Mouse (Mus musculus) liver, embryonic 14.5 days (tissue): Measurements from ENCODE around the gene Cd300ld3.

ENCODE experiments used
- CTCF ChIP-seq: IDR thresholded peaks from 2 replicates; pipeline ENCODE4 v1.5.1; 2016; ENCODE audit warnings: antibody characterized with exemption, low read depth, control low read depth
- EP300 ChIP-seq: IDR thresholded peaks from 2 replicates; pipeline ENCODE4 v1.6.1; 2016; ENCODE audit warnings: antibody characterized with exemption, low read depth

- TF ChIP-seq CTCF: no peak; the same call in 1 of the 2 replicates
- no peak for TF ChIP-seq EP300
Measured at GRCm38 (mm10) chr11:115066768-115067167, 18.6 kb upstream of the Cd300ld3 start.
